Mouse (Mus musculus): ENCODE measurements at regions not wholly inside any gene's neighbourhood (a gene's known extent, or its start where the extent isn't known, plus 50 kb on each side); places are given as distances from the start of the nearest gene placed in this dataset.

DNA sequence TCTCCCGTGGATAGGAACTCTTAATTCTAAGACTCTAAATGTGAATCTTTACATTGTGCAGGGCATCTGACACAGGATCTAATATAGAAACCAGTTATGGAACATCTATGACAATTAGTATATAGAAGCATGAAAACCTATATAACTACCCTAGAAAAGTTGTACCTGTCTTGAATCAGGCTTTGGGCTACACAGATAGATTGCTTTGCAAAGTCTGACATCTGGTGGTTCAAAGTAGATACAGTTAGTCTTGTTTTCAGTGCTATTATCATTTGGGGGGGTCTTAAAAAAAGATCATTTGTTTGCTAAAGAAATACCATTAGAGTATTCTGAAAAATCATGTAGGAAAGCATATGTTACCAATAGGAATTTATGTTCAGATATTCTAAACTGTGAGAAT, 264.7 kb downstream of the Myh15 start:
- TF ChIP-seq CTCF (IDR thresholded peaks at IDR 0.05; ENCODE audit: extremely low read depth, insufficient read depth, insufficient read length, insufficient replicate concordance) (no peak), POLR2A (IDR thresholded peaks at IDR 0.05; ENCODE audit: low read depth, low read length) (no peak)

Data from spleen, adult 2 months (tissue).